Mouse (Mus musculus) 3T3-L1 (cell line): ENCODE measurements around the gene Gabpb2.
"Not testable (repeated sequence)": the region's sequence is repeated elsewhere in the genome, so short reads cannot be mapped to it uniquely, and the experiment has no call there.

Experiments used
- DNase-seq: peaks from one replicate; pipeline ENCODE4 v3.0.0-alpha.2; 2015; ENCODE audit warnings: low read depth, low spot score

Gabpb2 gene

DNA sequence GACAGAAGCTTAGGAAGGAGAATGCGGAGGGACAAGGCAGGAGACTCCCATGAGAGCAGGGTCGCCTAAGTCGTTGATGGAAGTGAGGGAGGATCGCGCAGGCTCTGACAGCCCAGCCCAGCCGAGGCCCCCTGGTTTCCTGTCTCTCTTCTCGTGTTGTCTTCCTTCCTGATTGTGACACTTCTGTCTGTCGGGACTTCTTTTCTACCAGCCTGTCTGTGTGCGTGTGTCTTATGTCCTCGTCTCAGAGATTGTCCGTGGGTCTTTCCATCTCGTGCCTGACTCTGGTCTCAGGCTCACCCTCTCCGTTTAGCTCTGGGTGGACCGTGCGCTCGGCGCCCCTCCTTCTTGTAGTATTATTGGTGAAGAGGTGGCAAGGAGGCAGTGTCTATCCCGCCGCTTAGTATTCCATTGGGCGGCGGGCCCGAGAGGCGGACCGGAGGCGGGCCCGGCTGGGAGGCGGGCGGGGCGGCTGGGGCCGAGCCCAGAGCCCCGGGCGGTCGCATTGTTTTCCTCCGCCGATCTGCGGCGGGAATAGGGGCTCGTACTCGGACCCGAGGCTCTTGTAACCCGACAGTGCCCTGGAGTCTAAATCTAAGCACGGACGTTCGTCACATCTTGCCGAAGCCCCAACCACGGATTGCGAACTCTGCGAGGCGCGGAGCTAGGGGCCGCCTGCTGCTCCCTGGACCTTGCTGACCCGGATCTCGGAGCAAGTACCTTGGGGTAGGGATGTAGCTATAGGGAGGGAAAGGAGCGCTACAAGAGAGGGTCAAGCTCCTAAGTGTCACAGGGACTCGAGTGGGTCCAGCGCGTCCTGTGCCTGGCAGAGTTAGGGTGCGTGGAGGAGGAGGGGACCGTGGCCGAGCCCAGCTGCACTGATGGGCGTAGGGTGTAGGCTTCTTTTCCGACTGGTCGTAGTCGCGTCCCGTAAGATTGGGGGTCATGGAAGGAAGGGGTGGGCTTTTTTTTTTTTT, 57.4 kb downstream of the Gabpb2 start, which contains the start of gene Sema6c:
TSS of gene Sema6c (plus strand) at position 471 of the 977 bp plus-strand sequence.
- peak; percentile 90 for DNase-seq

DNA sequence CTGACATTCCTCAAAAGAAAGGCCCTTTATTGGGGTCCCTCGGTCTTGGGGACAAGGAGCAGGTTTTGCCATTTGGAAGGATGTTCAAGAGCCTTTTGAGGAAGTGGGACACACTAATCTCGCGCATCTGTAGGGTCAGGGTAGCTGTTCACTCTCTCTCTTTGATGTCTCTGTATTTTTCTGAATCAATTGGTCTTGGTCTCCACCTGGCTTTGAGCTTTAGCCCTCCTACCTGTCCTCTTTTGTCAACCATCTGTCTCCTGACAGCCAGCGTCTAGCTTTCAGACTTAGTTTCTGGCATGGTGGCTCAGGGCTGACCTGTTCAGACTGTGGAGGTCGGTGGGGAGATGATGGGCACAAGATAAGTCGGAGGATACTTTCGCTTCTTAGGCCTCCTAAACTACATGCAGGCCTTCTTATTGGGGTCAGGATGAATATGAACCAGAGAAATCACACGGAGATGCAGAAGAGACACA, 58.2 kb downstream of the Gabpb2 start:
- DNase-seq, result peak; percentile 20

DNA sequence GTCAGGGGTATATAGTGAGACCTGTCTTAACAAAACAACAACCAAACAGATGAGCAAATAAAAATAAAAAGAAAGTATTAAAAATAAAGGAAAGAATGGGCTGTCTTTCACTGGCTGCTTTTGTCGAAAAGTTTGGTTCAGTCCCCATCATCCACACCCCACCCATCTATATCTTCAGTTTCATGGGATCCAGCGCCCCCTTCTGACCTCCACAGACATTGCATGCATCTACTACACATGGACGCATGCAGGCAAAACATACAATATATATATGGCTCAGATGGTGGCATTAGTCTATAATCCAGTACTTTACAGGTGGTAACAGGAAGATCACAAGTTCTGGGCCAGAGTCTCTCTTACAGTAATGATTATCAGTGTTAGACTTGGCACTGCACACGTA, 63.8 kb downstream of the Gabpb2 start:
- peak; percentile 48 for DNase-seq

DNA sequence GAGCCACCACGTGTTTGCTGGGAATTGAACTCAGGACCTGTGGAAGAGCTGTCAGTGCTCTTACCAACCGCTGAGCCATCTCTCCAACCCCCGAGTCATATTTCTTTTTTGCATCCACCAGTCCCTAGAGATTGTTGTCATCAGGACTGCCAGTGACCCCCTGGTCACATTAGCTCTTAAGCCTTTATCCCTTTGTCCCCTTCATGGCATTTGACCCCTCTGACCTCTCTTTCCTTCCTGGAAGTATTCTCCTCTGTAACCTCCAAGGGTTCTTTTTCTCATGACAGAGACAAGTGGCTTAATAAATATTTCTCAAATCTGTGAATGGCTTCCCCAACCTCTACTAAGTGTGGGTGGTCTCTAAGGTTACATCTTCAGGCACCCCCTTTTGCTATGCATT, 69.8 kb downstream of the Gabpb2 start:
- no peak for DNase-seq

DNA sequence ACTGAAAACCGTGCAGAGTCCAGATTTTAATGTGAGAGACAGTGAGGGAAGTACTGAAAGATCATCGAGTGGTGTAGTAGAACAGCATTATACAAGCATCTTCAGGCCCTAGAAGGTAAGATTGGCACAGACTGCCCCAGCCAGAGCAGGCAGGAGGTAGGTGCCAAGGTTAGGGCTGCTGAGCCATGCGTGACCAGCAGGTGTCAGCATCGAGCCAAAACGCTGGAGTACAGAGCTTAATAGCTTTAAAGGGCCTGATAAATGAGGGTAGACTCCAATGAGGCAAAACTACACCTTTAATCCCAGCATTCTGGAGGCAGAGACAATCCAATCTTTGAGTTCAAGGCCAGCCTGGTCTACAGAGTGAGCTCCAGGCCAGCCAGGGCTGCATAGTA, 75.1 kb downstream of the Gabpb2 start:
- peak; percentile 91 for DNase-seq

DNA sequence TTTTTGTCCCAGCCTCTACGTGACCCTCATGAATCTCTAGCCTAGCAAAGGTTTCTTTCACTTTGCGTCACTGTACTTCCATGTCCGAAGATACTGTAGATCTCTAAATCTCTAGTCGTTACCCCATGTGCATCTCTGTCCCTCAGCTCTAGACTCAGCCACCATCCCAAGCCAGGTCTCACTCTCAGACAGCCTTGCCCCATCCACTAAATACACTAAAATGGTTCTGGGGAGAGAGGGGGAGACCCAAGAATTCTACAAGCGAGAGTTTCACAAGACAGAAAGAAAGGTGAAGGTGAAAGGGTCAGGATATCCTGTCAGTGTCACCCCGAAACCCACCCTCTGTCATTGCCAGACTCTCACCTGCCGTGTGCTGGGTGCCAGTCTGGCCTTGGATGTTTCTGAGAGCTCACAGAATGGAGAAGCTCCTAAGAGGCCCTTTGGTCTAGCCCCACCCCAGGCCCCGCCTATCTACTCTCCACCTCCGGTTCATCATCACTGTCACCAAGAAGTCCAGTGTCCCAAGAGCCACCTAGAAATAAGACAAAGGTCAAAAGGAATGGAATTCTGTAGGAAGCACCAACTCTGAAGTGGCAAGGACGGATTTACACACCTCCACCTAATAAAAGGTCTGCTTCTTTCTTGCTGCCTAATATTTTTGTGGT, 75.6 kb downstream of the Gabpb2 start, which contains the start of gene Tnfaip8l2:
TSS of gene Tnfaip8l2 (minus strand) at position 409 of the 665 bp plus-strand sequence.
- no peak for DNase-seq

DNA sequence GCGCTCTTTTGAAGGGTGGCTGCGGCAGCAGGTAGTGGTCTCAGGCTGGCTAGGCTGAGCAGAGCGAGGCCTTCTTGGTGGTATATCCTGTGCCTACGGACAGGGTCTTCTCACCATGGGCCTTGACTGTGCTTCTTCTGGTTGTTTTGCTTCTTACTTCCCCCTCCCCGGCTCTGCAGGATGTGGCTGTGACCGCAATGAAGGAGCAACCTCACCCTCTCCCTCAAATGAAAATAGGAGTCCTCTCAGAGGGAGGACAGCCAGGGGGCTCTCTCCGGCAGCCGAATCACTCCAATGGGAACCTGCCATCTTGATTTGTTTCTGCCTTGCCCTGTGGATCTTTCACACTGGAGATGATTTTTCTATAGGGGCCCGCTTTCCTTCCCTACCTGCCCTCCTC, 76.2 kb downstream of the Gabpb2 start:
- no peak for DNase-seq

DNA sequence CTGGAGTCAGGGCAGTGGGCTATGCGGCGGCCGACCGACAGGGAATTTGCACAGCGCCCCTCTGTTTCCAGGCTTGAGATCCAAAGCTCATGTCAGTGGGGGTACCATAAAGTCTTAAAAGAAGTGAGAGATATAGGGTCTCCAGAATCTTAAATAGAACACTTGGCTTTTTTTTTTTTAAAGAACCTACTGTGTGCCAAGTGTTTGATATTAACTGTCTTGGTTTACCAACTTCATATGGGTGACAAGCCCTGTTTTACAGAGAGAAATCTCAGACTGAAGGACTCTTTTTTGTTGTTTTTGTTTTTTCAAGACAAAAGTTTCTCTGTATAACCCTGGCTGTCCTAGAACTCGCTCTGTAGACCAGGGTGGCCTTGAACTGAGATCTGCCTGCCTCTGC, 76.9 kb downstream of the Gabpb2 start:
- DNase-seq, result no peak

DNA sequence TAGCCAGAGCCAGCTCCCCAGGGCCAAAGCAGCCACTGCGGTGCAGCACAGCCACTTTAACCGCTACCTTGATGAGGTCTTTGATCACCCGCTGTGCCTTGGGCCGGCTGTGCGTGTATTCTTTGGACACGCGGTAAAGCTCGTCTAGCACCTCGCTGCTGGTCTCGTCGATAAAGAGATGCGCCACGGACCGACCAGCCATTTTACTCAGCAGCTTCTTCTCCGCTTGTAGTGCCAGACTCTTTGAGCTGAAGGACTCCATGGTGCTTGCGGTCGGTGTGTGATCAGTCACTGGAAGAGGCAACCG, 77.5 kb downstream of the Gabpb2 start:
- DNase-seq, result no peak

DNA sequence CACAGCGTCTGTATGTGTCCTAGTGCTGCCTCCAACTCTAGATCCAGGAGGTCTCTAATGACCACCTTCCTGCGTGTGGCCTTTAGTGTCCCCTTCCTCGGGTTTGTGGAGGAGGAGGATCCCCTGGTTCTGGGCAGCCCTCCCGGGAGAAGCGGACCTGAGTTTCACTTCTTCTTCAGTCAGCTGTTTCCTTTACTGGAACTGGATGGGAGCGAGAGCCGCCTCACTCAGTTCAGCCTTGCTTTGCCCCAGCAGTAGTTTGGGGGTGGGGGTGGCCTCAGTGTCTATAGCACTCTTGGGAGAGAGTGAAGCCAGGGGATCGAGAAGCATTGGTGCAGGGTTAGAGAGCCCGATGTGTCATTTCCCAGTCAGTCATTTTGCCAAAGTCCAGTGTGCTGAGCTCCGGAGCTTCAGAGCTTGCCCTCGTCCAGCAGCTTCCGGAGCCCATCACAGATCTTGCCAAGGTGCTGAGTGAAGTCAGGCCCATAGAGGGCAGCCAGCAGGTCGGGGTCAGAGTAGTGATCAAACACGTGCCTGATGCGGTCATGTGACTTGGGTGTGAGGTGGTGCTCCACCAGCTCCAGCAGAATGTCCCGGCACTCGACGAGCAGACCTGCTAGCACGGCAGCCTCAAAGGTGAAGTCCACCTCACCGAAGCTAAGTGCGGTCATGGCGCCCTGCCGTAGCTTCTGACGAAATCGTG, 78.0 kb downstream of the Gabpb2 start:
- DNase-seq, result no peak

DNA sequence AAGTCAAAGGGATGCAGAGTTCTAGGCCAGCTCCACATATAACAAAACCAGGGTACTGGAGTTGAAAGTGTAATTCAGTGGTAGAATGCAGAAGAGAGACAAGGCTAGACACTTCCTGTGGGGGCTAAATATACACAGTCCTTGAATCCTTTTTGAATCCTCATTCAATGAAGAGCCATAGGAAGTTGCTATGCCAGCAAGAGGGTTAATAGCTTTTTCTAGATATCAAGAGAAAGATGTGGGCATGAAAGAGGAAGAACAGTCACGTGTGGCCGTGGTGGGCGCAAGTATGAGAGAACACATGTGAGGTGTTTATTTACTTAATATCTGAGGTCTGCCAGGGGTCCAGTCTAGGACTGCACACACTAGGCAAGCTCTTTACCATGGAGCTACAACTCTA, 81.4 kb downstream of the Gabpb2 start:
- no peak for DNase-seq

DNA sequence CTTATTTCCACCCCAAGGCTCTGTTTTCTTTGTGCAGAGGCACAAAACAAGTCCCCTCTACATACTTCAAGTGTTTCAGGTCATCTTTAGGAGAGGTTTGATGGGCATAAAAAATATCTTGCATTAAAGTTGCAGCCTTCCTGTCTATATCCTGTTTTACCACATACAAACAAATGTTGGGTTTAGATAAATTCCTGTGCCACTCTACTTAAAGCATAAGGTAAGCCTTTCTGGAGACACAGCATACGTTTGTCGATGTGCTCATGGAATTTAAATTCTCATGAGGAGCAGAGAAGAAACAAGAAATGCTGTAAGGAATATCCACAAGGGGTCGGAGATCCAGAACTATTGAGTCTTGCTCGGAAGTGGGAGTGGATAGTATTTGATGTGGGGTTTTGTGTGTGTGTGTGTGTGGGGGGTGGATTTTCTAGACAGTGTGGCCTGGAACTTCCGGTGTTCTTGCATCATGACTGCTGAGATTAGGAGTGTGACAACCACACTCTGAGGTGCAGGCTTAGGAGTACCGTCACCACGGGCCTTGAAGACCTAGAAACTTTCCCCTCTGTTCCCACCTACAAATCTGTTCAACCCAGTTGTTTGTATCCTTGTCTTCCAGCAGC, 82.2 kb downstream of the Gabpb2 start:
- DNase-seq, result no peak

DNA sequence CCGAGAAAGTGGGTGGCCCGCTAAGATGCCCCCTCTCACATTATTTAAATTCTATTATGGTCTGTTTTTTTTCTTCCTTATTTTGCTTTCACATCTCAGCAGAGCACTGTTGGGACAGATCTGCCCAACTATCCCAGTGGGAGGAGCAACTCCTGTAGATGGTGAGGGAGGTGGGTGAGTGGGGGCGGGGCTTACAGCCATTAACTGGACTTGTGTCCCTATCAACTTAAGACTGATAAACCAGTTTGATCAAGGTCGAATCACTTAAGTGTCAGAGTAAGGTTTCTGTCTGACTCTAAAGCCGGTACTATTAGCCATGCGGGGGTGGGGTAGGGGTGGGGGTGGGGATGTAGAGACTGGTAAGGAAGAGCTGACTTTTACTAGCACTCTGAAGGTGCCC, 82.7 kb downstream of the Gabpb2 start:
- peak; percentile 75 for DNase-seq

DNA sequence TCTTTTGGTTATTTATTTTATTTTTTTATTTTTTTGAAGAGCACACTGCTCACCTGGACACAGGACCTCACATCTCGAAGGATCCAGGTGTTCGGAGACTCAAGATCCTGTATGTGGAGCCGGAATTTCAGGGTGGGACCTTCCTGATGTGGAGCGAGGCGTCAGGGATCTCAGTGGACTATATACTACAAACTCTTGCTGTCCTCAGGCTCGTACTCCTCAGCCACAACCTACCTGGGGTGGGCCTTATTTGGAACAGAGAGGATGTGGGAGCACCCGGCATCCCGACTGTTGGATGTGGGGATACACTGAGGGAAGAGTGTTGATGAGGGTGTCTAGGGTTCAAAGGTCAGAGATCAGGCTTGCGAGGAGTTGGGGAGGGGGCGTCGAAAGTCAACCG, 83.6 kb downstream of the Gabpb2 start:
- not testable (repeated sequence) for DNase-seq

DNA sequence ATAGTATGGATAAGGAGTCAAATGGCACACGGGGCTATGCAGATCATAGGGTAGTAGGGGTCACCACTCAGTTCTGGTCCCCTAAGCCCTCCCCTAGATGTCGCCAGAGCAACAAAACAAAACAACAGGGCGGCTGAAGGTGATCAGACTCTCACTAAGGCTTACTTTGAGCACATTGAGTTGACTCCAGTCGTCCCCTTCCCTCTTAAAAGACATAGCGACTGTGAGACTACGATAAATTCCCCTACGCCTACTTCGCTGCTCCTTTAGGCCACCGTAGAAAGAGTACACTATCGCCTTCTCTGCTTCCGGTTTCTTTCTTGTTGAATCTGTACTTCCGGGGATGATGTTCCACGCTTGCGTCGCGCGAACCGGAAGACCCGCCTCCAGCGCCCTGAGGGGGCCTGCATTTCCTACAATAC, 84.0 kb downstream of the Gabpb2 start, which contains the start of the genes Scnm1 and Lysmd1:
TSS of gene Scnm1 (minus strand) at position 332 of the 422 bp plus-strand sequence.
TSS of gene Lysmd1 (plus strand) at position 409 of the 422 bp plus-strand sequence.
- peak; percentile 96 for DNase-seq

DNA sequence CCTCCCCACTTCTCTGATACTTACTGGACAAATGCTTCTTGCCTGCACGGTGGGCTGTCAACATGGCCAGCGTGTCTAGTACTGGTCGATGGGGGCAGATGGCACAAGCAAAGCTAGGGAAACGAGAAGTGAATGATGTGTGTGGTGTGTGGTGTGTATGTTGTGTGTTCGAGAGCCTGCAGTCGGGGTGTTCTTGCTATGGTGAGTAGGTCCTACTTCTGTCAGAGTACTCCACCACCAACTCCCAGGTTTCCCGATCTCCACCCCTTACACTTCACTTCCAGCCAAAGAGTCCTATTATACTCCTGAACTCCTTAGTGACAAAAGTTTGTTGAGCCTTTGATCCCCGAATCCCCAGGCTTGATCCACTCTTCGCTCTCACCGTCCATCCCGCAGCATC, 84.5 kb downstream of the Gabpb2 start:
- DNase-seq, result no peak

DNA sequence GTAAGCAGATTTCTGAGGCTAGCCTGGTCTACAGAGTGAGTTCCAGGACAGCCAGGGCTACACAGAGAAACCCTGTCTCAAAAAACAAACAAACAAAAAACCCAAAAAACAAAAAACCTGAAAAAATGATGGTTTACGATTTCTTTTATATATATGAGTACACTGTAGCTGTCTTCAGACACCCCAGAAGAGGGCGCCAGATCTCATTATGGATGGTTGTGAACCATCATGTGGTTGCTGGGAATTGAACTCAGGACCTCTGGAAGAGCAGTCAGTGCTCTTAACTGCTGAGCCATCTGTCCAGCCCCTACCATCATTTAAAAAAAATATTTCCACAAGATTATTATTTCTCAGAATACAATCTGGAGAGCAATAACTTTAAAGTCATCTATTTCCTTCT, 85.3 kb downstream of the Gabpb2 start:
- not testable (repeated sequence) for DNase-seq
